Comparison of ENCODE assay signal across 16 mouse cellular contexts in the genomic region with DNA sequence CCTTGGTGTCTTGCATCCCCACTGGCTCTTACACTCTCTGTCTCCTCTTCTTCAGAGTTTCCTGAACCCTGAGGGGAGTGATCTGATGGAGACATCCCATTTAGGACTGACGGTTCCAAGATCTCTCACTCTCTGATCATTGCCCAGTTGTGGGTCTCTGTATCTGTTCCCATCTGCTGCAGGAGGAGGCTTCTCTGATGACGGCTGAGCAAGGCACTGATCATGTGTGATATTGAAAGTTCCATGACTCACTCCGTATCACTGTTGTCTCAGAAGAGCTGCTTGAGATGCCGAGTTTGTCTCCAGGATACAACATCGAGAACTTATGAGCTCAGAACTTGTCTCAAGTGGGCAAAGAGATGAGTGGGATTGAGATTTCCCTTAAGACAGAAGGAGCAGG.
"Had no signal": no experiment of that assay in that cellular context is flagged by ENCODE, and none has a peak within 500 bp of the region (broad histone marks: within the 10 kb centered on the region; RNA-seq: fewer than 3 reads in every experiment).

No protein-coding gene starts in this region.

- ATAC-seq: midbrain, embryonic 13.5 days; midbrain, embryonic 15.5 days had no signal

- H3K27ac ChIP-seq: macrophage; midbrain, embryonic 13.5 days; midbrain, embryonic 15.5 days; neural tube, embryonic 12.5 days; stomach, embryonic 15.5 days; stomach, postnatal 0 days had no signal

- H3K4me1 ChIP-seq: megakaryocyte, embryonic 14.5 days; midbrain, embryonic 13.5 days; midbrain, embryonic 15.5 days; neural tube, embryonic 12.5 days; stomach, embryonic 15.5 days had no signal

- H3K4me2 ChIP-seq: lung, embryonic 14.5 days; midbrain, embryonic 11.5 days; midbrain, embryonic 13.5 days; midbrain, embryonic 15.5 days; neural tube, embryonic 12.5 days; stomach, embryonic 15.5 days had no signal

- H3K9ac ChIP-seq: lung, embryonic 14.5 days; midbrain, embryonic 13.5 days; midbrain, embryonic 15.5 days; neural tube, embryonic 12.5 days; stomach, embryonic 15.5 days had no signal

- DNase-seq: lung, adult 18-20 months; lung, embryonic 14.5 days; lung, postnatal 14 days; lung, postnatal 36 days; right cerebral cortex, postnatal 14 days; thymus, adult 2 months; thymus, postnatal 25 days; thymus, postnatal 4 days had no signal

- H3K36me3 ChIP-seq: midbrain, embryonic 13.5 days; midbrain, embryonic 15.5 days; neural tube, embryonic 12.5 days; stomach, embryonic 15.5 days had no signal

- H3K27me3 ChIP-seq: midbrain, embryonic 13.5 days; midbrain, embryonic 15.5 days; stomach, embryonic 15.5 days had no signal

- H3K9me3 ChIP-seq: megakaryocyte, embryonic 14.5 days; midbrain, embryonic 13.5 days; midbrain, embryonic 15.5 days; neural tube, embryonic 12.5 days; stomach, embryonic 15.5 days had no signal

- H3K4me3 ChIP-seq: megakaryocyte, embryonic 14.5 days; midbrain, embryonic 13.5 days; midbrain, embryonic 15.5 days; neural tube, embryonic 12.5 days; stomach, embryonic 15.5 days had no signal
